36 mouse cellular contexts compared by ENCODE assay signal in genomic region chr5:103242430-103242829, GRCm38 (mm10). TPM values are rescaled to one million over a fixed set of nuclear protein-coding genes. Genes with fewer than 3 reads are reported as not detected.
"Had no signal": no experiment of that assay in that cellular context is flagged by ENCODE, and none has a peak within 500 bp of the region (broad histone marks: within the 10 kb centered on the region; RNA-seq: fewer than 3 reads in every experiment).

No protein-coding gene starts in this region.

- ATAC-seq: hindbrain, embryonic 16.5 days; hindbrain, postnatal 0 days; inflammation-experienced regulatory T-cells, adult 6 months; intestine, embryonic 15.5 days; intestine, embryonic 16.5 days; intestine, postnatal 0 days had no signal

- H3K4me1 ChIP-seq: heart, embryonic 10.5 days; heart, embryonic 12.5 days; heart, embryonic 13.5 days; heart, embryonic 15.5 days; hindbrain, embryonic 10.5 days; hindbrain, embryonic 12.5 days; hindbrain, embryonic 13.5 days; hindbrain, embryonic 15.5 days; intestine, embryonic 15.5 days; kidney, embryonic 15.5 days had no signal

- H3K9me3 ChIP-seq: heart, embryonic 10.5 days; heart, embryonic 13.5 days; heart, embryonic 15.5 days; hindbrain, embryonic 15.5 days; intestine, embryonic 15.5 days; kidney, embryonic 15.5 days had no signal

- DNase-seq: heart, postnatal 10 days; heart, postnatal 14 days; heart, postnatal 36 days; heart, postnatal 4 days; kidney, adult 11 months; kidney, adult 18-20 months; kidney, adult 2 months; kidney, adult 8-10 months; kidney, adult 9 months; kidney, postnatal 10 days; kidney, postnatal 14 days; kidney, postnatal 25 days; kidney, postnatal 36 days; kidney, postnatal 4 days; layer of hippocampus, adult 9-11 months; layer of hippocampus, postnatal 36 days had no signal

- H3K4me3 ChIP-seq: heart, embryonic 10.5 days; heart, embryonic 12.5 days; heart, embryonic 13.5 days; heart, embryonic 15.5 days; hindbrain, embryonic 10.5 days; hindbrain, embryonic 12.5 days; hindbrain, embryonic 13.5 days; hindbrain, embryonic 15.5 days; intestine, embryonic 15.5 days; kidney, embryonic 15.5 days; layer of hippocampus, adult 2 months had no signal

- H3K9ac ChIP-seq: heart, embryonic 12.5 days; heart, embryonic 13.5 days; heart, embryonic 15.5 days; hindbrain, embryonic 12.5 days; hindbrain, embryonic 13.5 days; hindbrain, embryonic 14.5 days; hindbrain, embryonic 15.5 days; intestine, embryonic 15.5 days; kidney, embryonic 15.5 days had no signal

- H3K4me2 ChIP-seq: heart, embryonic 11.5 days; heart, embryonic 12.5 days; heart, embryonic 13.5 days; heart, embryonic 15.5 days; hindbrain, embryonic 12.5 days; hindbrain, embryonic 13.5 days; hindbrain, embryonic 14.5 days; hindbrain, embryonic 15.5 days; intestine, embryonic 15.5 days; kidney, embryonic 15.5 days had no signal

- H3K27me3 ChIP-seq: heart, embryonic 12.5 days; heart, embryonic 13.5 days; heart, embryonic 15.5 days; hindbrain, embryonic 12.5 days; hindbrain, embryonic 13.5 days; hindbrain, embryonic 15.5 days; intestine, embryonic 15.5 days; kidney, embryonic 15.5 days had no signal

- H3K27ac ChIP-seq: heart, embryonic 10.5 days; heart, embryonic 13.5 days; heart, embryonic 15.5 days; hindbrain, embryonic 10.5 days; hindbrain, embryonic 12.5 days; hindbrain, embryonic 13.5 days; hindbrain, embryonic 14.5 days; hindbrain, embryonic 15.5 days; hindbrain, postnatal 0 days; intestine, embryonic 15.5 days; kidney, embryonic 15.5 days; kidney, postnatal 0 days; layer of hippocampus, adult 2 months had no signal

- H3K36me3 ChIP-seq: heart, embryonic 10.5 days; heart, embryonic 12.5 days; heart, embryonic 13.5 days; heart, embryonic 15.5 days; hindbrain, embryonic 10.5 days; hindbrain, embryonic 12.5 days; hindbrain, embryonic 13.5 days; hindbrain, embryonic 15.5 days; intestine, embryonic 15.5 days; kidney, embryonic 15.5 days had no signal

RNA-seq across cellular contexts. Expression of gene Mapk10, which starts 31.3 kb away (rescaled TPM):
- total RNA-seq: hematopoietic stem cell, adult 5-6 weeks had no signal
- polyA plus RNA-seq: inflammation-experienced regulatory T-cells, adult 6 months had no signal
